Mouse (Mus musculus): ENCODE measurements around the gene Actl10.
A peak's percentile ranks its signal among the peaks of the same experiment; 100 is the strongest.

Actl10 gene

GRCm38 (mm10) chr2:154551927-154552326 lies 351 bp downstream of the Actl10 start:
- DNase-seq: peak in 1 of 2 experiments; percentile 22

- peak; percentile 83 to 89 for DNase-seq
Observed at GRCm38 (mm10) chr2:154552424-154552907, 890 bp downstream of the Actl10 start.

- no peak for DNase-seq
Observed at GRCm38 (mm10) chr2:154555235-154555634, 3.7 kb downstream of the Actl10 start.

GRCm38 (mm10) chr2:154557184-154557832 lies 5.7 kb downstream of the Actl10 start:
- DNase-seq: no peak

- DNase-seq: peak; percentile 29 to 46
Observed at GRCm38 (mm10) chr2:154558264-154559039, 6.9 kb downstream of the Actl10 start, which contains the start of gene Necab3. TSS of gene Necab3 (minus strand) at chr2:154558890.

GRCm38 (mm10) chr2:154563612-154564170 lies 12.1 kb downstream of the Actl10 start:
- no peak for DNase-seq

- no peak for DNase-seq
Observed at GRCm38 (mm10) chr2:154565562-154565961, 14.0 kb downstream of the Actl10 start.

GRCm38 (mm10) chr2:154566641-154567040 lies 15.1 kb downstream of the Actl10 start:
- no peak for DNase-seq

GRCm38 (mm10) chr2:154567766-154568165 lies 16.2 kb downstream of the Actl10 start:
- peak; percentile 45 to 67 for DNase-seq

- peak; percentile 51 to 61 for DNase-seq
Observed at GRCm38 (mm10) chr2:154568329-154569070, 16.9 kb downstream of the Actl10 start.

- DNase-seq: peak; percentile 74 to 77
Observed at GRCm38 (mm10) chr2:154569071-154569748, 17.6 kb downstream of the Actl10 start.

- DNase-seq: peak; percentile 96 to 97
Observed at GRCm38 (mm10) chr2:154569836-154570286, 18.3 kb downstream of the Actl10 start, which contains the start of gene E2f1. TSS of gene E2f1 (minus strand) at chr2:154569892.

- DNase-seq: no peak
Observed at GRCm38 (mm10) chr2:154570666-154571065, 19.1 kb downstream of the Actl10 start.

- no peak for DNase-seq
Observed at GRCm38 (mm10) chr2:154571266-154571665, 19.7 kb downstream of the Actl10 start.

- DNase-seq: no peak
Observed at GRCm38 (mm10) chr2:154571976-154572375, 20.4 kb downstream of the Actl10 start.

- no peak for DNase-seq
Observed at GRCm38 (mm10) chr2:154572996-154573395, 21.4 kb downstream of the Actl10 start.

GRCm38 (mm10) chr2:154574271-154574670 lies 22.7 kb downstream of the Actl10 start:
- DNase-seq: no peak

- no peak for DNase-seq
Observed at GRCm38 (mm10) chr2:154576876-154577743, 25.5 kb downstream of the Actl10 start.

GRCm38 (mm10) chr2:154577744-154578067 lies 26.1 kb downstream of the Actl10 start:
- DNase-seq: no peak

GRCm38 (mm10) chr2:154580586-154580985 lies 29.0 kb downstream of the Actl10 start:
- peak; percentile 40 to 72 for DNase-seq

- no peak for DNase-seq
Observed at GRCm38 (mm10) chr2:154581421-154581820, 29.8 kb downstream of the Actl10 start.
